Mouse (Mus musculus) ES-Bruce4 (cell line): ENCODE data around the gene Ddc.

Source experiments
- CTCF ChIP-seq: IDR thresholded peaks from one replicate; pipeline ENCODE4 v1.8.1; 2011; ENCODE audit warnings: low read depth, low read length
- EP300 ChIP-seq: IDR thresholded peaks from 2 replicates; pipeline ENCODE4 v1.6.1; 2011; ENCODE audit warnings: low read depth, low read length; ENCODE audit not compliant: insufficient read depth
- POLR2A ChIP-seq: IDR thresholded peaks from one replicate; pipeline ENCODE4 v1.8.1; 2011; ENCODE audit warnings: low read length; ENCODE audit not compliant: insufficient read depth

DNA sequence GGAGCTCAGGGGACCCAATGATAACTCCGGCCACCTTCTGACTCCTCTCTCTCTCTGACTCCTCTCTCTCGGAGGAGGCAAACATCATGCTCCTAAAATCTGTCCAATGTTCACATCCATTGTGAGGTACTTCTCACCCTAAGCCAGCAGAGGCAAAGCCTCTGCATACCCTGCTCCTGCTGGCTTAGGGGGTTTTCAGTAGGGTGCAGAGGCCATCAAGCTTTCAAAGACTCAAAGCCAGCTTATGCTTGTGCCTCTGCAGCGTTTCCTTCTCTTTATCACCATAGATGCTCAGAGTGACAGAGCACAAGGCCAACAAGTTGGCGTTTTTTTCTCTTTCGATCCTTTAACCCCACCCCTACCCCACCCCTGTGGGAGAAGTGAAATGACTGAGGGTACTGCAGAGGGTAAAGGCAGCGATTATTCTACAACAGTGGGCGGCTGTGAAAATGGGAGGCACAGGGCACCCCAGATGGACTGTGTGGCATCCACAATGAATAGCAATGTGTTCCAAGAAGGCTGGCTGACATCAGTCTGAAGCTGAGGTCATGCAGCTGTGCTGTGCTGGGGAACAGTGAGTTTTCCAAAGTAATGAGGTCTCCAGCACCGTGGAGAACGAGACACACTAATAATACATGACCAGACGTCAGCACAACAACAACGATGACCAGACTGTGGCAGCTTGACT is 34.3 kb upstream of the Ddc start:
- TF ChIP-seq CTCF, result no peak
- TF ChIP-seq POLR2A, result no peak
- TF ChIP-seq EP300, result no peak
